Mouse (Mus musculus) heart, embryonic 14.5 days (tissue): ENCODE measurements around the gene Cbr2. TPM values are rescaled to one million over a fixed set of nuclear protein-coding genes. Genes with fewer than 3 reads are reported as not detected.

ENCODE experiments used
- ATAC-seq: fragments of 200-750 bp; cut with Nextera tagmentation; 2 replicates; pipeline ENCODE4 v1.8.0; 2017; ENCODE audit warnings: low read depth, moderate TSS enrichment; ENCODE audit not compliant: insufficient number of reproducible peaks, insufficient read depth, low FRiP score
- H3K27ac ChIP-seq, 2 experiments: fragments of 200-500 bp in 1 of 2; fragments of 300-500 bp in 1 of 2; sonication (generic) in 1 of 2; replicated peaks in 1 of 2; 2 replicates each; pipeline ENCODE4 v1.5.1; 2012 to 2014; ENCODE audit warnings: low read depth in 2 of 2, low read length in 2 of 2, control low read depth in 1 of 2, mild to moderate bottlenecking in 1 of 2, mixed read lengths in 1 of 2; ENCODE audit not compliant: control insufficient read depth in 1 of 2, insufficient read depth in 1 of 2
- H3K27me3 ChIP-seq: fragments of 300-500 bp; sonication (generic); 2 replicates; pipeline ENCODE4 v1.6.1; 2014; ENCODE audit warnings: mild to moderate bottlenecking, low read length, control low read depth; ENCODE audit not compliant: control insufficient read depth, insufficient read depth
- H3K36me3 ChIP-seq: fragments of 300-500 bp; sonication (generic); 2 replicates; pipeline ENCODE4 v1.6.1; 2014; ENCODE audit warnings: mild to moderate bottlenecking, control low read depth, low read length, mixed read lengths; ENCODE audit not compliant: control insufficient read depth, insufficient read depth
- H3K4me1 ChIP-seq, 2 experiments: fragments of 200-500 bp in 1 of 2; fragments of 300-500 bp in 1 of 2; sonication (generic) in 1 of 2; 2 replicates each; pipeline ENCODE4 v1.6.1; 2012 to 2014; ENCODE audit warnings: low read length in 2 of 2, control low read depth in 1 of 2, mixed read lengths in 1 of 2; ENCODE audit not compliant: control insufficient read depth in 2 of 2, insufficient read depth in 2 of 2
- H3K4me2 ChIP-seq: fragments of 300-500 bp; sonication (generic); 2 replicates; pipeline ENCODE4 v1.6.1; 2014; ENCODE audit warnings: mild to moderate bottlenecking, low read length
- H3K4me3 ChIP-seq, 2 experiments: fragments of 200-500 bp in 1 of 2; fragments of 300-500 bp in 1 of 2; sonication (generic) in 1 of 2; 2 replicates each; pipeline ENCODE4 v1.5.1; 2012 to 2014; ENCODE audit warnings: low read length in 2 of 2, mild to moderate bottlenecking in 2 of 2, control low read depth in 1 of 2, low read depth in 1 of 2, moderate library complexity in 1 of 2; ENCODE audit not compliant: control insufficient read depth in 1 of 2, insufficient read depth in 1 of 2
- H3K9ac ChIP-seq: fragments of 300-500 bp; sonication (generic); 2 replicates; pipeline ENCODE4 v1.6.1; 2014; ENCODE audit warnings: mild to moderate bottlenecking, low read length
- H3K9me3 ChIP-seq: fragments of 300-500 bp; sonication (generic); 2 replicates; pipeline ENCODE4 v1.6.1; 2016; ENCODE audit warnings: low read length, control low read depth; ENCODE audit not compliant: control insufficient read depth
- WGBS: fragments of 180-500 bp; shearing (Covaris S2); extraction: QIAGEN DNeasy Blood & Tissue Kit; methylation state at CpG from one replicate; pipeline ENCODE4 v1.1.7; 2014; 5-methylcytosine and 5-hydroxymethylcytosine counted together
- polyA plus RNA-seq: library from polyadenylated mRNA; unstranded; fragments of >200 nt; fragmentation: Nextera tagmentation; extraction: Ambion mirVana; gene quantifications from 2 replicates; pipeline ENCODE4 v1.2.1, GENCODE M21; 2014

Cbr2 gene
- polyA plus RNA-seq, 1 experiment from 2014 or later: 4.7 TPM

DNA sequence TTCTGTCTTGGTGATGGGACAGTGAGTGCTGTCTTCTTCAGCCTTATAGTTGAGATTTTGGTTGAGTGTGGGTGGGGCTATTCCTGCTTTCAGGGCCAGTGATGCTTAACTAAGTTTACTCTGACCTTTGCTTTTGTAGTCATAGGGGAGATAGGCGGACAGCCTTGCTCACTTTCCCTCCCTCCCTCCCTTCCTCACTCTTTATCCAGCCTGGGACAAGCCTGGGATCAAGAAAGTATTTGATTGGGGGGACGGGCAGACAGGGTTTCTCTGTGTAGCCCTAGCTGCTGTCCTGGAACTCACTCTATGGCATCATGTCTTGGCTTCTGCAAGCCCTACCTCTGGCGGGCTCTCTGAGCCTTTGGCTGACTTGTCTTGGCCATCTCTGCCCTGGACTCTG lies 38.5 kb downstream of the Cbr2 start:
- Histone ChIP-seq H3K36me3 (peaks cover 35% of the 10 kb centered on the region), H3K9ac (no peak overlapping the region), H3K27ac (no peak overlapping the region), H3K4me1 (peaks cover 30 to 46% of the 10 kb centered on the region in 2 experiments), H3K4me2 (no peak overlapping the region), H3K4me3 (no peak overlapping the region), H3K9me3 (no peaks in the 10 kb centered on the region), H3K27me3 (no peaks in the 10 kb centered on the region)
- no peak for ATAC-seq
- 81% methylated on average over 3 of the region's 3 CpGs for WGBS

- Histone ChIP-seq H3K27ac (peak overlapping the region; percentile 10 to 62; a peak in 3 of 4 replicates), H3K27me3 (no peaks in the 10 kb centered on the region), H3K4me2 (no peak overlapping the region), H3K9ac (no peak overlapping the region), H3K36me3 (peaks cover 41% of the 10 kb centered on the region), H3K4me1 (peaks cover 21 to 37% of the 10 kb centered on the region in 2 experiments), H3K9me3 (no peaks in the 10 kb centered on the region), H3K4me3 (no peak overlapping the region)
- whole genome bisulfite sequencing: 81% methylated on average over 4 of the region's 4 CpGs
- ATAC-seq: no peak
Observed at GRCm38 (mm10) chr11:120692471-120693011, 39.4 kb downstream of the Cbr2 start.

DNA sequence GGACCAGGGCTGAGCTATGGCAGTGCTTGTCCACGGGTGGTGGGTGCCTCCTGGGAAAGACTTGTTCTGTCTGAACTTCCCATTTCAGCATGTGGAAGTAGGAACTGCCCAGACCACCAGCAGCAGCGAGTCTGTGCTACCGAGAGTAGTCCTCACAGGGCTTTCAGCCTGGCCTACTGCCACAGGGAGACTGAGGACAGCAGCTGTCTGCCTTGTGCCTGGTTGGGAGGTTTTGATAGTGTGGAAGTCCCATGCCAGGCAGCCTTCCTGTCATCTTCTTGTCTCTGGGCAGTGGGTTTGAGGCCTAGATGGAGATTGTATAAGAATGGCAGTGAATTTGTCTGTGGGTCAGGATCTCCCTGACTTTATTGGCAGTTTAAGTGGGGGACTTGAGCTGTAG lies 42.5 kb downstream of the Cbr2 start:
- Histone ChIP-seq H3K27ac (no peak overlapping the region), H3K9ac (no peak overlapping the region), H3K4me2 (no peak overlapping the region), H3K4me1 (peaks cover 10 to 15% of the 10 kb centered on the region in 2 experiments; a peak in 3 of 4 replicates), H3K4me3 (no peak overlapping the region), H3K9me3 (no peaks in the 10 kb centered on the region), H3K36me3 (peaks cover 52% of the 10 kb centered on the region), H3K27me3 (no peaks in the 10 kb centered on the region)
- 86% methylated on average over 3 of the region's 3 CpGs for WGBS
- no peak for ATAC-seq

GRCm38 (mm10) chr11:120686650-120687272 lies 45.2 kb downstream of the Cbr2 start:
- peak overlapping the region in 1 of 2 experiments; percentile 19; a peak in 1 of 4 replicates for H3K27ac ChIP-seq
- H3K9ac ChIP-seq: no peak overlapping the region
- peaks cover 65% of the 10 kb centered on the region for H3K36me3 ChIP-seq

GRCm38 (mm10) chr11:120684660-120685059 lies 47.3 kb downstream of the Cbr2 start:
- Histone ChIP-seq H3K4me1 (peaks cover 2 to 4% of the 10 kb centered on the region in 2 experiments; a peak in 2 of 4 replicates), H3K9ac (no peak overlapping the region), H3K36me3 (peaks cover 76% of the 10 kb centered on the region), H3K27me3 (no peaks in the 10 kb centered on the region), H3K4me3 (no peak overlapping the region), H3K4me2 (no peak overlapping the region), H3K27ac (no peak overlapping the region), H3K9me3 (no peaks in the 10 kb centered on the region)
- no peak for ATAC-seq
- 74% methylated on average over 2 of the region's 2 CpGs for WGBS

More at GRCm38 (mm10) chr11:120686650-120687272, 45.2 kb downstream of the Cbr2 start:
- Histone ChIP-seq H3K4me1 (peaks cover 2 to 4% of the 10 kb centered on the region in 2 experiments; a peak in 2 of 4 replicates), H3K4me2 (no peak overlapping the region), H3K27me3 (no peaks in the 10 kb centered on the region), H3K9me3 (no peaks in the 10 kb centered on the region), H3K4me3 (no peak overlapping the region)
- 91% methylated on average over 20 of the region's 20 CpGs for whole genome bisulfite sequencing
- ATAC-seq: no peak

DNA sequence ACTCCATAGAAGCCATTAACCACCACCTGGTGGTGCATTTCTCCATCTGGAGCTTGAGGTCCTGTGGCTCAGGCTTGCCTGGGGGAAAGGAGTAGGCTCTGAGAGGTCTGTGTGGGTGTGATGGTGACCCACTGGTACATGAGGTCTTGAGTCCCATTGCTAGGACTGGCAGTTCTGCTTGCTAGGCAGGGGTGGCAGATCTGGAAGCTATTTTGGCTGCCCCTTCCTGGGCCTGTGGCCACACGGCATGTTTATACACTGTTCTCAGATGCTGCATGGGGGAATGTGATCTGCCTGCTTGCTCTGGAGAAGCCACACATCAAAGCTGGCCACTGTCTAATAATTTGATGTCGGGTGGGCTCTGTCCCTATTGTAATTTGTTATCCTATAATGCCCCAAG lies 47.8 kb downstream of the Cbr2 start:
- Histone ChIP-seq H3K4me3 (no peak overlapping the region), H3K4me2 (no peak overlapping the region), H3K27ac (no peak overlapping the region), H3K4me1 (peaks cover 2 to 4% of the 10 kb centered on the region in 2 experiments; a peak in 2 of 4 replicates), H3K36me3 (peaks cover 76% of the 10 kb centered on the region), H3K9ac (no peak overlapping the region), H3K9me3 (no peaks in the 10 kb centered on the region), H3K27me3 (no peaks in the 10 kb centered on the region)
- no peak for ATAC-seq
- WGBS: 83% methylated on average over 2 of the region's 2 CpGs

DNA sequence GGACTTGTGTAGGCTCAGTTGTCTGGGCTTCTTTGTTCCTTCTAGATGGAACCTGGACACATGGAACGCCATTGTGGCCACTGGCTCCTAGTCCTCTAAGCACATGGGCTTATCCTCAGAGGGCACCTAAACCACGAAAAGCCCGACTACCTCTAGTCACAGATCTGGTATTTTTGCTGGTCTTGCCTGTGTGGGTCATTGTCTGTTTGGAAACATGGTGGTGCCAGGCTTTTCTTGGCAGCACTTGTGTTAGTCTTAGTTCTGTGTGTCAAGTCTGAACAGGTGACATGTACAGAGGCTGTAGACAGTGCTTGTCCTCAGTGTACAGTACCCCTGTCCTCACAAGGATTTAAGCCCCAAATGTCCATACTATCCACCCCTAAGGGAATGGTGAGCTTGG lies 48.4 kb downstream of the Cbr2 start:
- Histone ChIP-seq H3K4me3 (no peak overlapping the region), H3K27ac (no peak overlapping the region), H3K9ac (no peak overlapping the region), H3K27me3 (no peaks in the 10 kb centered on the region), H3K4me1 (peaks cover 2 to 4% of the 10 kb centered on the region in 2 experiments; a peak in 2 of 4 replicates), H3K4me2 (no peak overlapping the region), H3K36me3 (peaks cover 76% of the 10 kb centered on the region), H3K9me3 (no peaks in the 10 kb centered on the region)
- WGBS: 89% methylated on average over 3 of the region's 3 CpGs
- ATAC-seq: no peak
